Mouse (Mus musculus) left cerebral cortex, adult 11 months (tissue): ENCODE measurements at regions not wholly inside any gene's neighbourhood (a gene's known extent, or its start where the extent isn't known, plus 50 kb on each side); places are given as distances from the start of the nearest gene placed in this dataset.
"Not testable (repeated sequence)": the region's sequence is repeated elsewhere in the genome, so short reads cannot be mapped to it uniquely, and the experiment has no call there.

Source experiments
- DNase-seq: peaks from one replicate; pipeline ENCODE4 v3.0.0; 2022; ENCODE audit warnings: low spot score

DNA sequence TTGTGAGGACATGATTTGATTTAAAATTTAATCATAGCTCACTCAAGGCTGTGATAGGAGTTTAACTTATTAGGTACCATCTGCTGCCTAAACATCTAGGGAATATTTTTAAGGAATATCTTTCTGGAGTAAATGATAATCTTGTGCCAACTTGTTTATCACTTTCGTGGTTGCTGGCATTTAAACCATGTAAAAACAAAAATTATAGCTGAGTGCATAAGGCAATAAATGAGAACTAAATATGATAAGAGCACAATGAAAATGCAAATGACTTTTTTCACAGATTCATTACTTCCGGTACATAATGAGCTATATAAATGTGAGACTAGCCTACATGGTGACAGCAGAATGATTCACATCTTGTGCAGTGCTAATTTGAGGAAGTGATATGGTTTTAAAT lies 221.8 kb upstream of the Tmprss15 start:
- no peak for DNase-seq

DNA sequence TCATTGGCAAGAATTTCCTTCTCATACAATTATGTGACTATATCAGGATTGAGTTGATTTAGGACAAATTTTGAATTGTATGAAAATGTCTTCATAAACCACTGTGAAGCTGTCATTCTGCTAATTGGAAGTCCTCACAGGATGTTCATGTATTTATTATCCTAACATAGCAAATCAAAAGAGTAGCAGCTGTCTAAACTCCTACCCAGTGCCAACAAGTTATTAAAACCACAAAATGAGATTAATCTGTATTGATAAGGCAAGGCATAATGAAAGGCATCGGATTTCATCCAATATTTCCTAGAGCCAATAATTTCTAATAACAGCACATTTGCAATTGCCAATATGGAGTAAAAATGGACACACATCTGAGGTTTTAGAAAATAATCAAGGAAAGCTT lies 217.6 kb upstream of the Tmprss15 start:
- DNase-seq, result no peak

DNA sequence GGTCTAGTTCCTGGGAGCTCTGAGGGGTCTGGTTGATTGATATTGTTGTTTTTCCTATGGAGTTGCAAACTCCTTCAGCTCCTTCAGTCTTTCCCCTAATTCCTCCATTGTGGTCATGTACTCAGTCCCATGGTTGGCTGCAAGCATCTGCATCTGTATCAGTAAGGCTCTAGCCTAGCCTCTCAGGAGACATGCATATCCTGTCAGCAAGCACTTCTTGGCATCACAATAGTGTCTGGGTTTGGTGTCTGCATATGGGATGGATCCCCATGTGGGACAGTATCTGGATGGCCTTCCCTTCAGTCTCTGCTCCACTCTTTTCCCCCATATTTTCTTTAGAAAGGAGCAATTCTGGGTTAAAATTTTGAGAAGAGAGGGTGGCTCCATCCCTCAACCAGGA lies 205.7 kb upstream of the Tmprss15 start:
- DNase-seq, result not testable (repeated sequence)

DNA sequence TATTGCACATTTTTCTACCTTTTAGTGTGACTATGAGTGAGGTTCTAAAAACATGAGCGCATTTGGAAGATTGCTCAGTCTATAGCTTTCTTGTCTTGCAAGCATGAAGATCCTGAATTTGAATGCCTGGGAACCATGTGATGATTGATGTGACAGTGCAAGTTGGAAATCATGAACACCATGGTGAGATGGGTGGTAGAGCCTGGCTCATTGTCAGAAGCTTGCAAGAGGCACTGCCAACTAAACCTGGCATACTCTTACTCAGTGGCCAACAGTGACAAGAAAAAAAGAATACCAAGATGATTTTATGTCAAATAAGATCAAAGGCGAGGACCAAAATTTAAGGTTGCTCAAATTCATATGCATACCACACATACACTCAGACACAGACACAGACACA lies 188.1 kb upstream of the Tmprss15 start:
- no peak for DNase-seq

DNA sequence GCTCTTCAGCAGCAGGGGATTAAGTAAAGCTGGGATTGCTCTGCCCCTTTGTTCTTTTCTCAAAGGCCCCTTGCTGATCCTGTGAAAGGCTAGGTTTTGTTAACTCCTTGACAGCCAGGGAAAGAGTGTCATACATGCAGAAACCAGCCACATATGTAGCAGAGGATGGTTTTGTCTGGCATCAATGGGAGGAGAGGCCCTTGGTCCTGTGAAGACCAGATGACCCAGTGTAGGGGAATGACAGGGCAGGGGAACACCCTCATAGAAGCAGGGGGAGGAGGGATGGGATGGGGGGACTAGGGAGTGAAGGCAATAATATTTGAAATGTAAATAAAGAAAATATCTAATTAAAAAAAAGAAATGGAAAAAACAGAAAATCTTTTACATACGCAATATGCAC lies 165.6 kb upstream of the Tmprss15 start:
- DNase-seq, result no peak

DNA sequence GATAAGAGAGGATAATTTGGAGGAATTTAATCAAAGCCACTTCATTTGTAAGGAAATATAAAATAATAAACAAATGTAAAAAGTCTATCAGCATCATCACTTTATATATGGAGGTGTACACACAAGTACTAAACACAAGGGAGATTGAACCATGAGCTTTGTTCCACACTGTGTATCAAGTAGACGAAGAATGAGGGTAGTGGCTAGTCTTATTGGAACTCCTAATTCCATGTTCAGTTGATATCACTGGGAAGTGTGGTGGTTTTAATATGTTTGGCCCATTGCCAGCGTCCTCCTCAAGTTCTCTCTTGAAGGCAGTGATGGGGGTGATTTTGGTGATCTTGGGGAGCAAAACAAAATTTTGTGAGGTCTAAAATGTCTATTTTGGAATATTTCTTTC lies 165.2 kb upstream of the Tmprss15 start:
- DNase-seq, result no peak

DNA sequence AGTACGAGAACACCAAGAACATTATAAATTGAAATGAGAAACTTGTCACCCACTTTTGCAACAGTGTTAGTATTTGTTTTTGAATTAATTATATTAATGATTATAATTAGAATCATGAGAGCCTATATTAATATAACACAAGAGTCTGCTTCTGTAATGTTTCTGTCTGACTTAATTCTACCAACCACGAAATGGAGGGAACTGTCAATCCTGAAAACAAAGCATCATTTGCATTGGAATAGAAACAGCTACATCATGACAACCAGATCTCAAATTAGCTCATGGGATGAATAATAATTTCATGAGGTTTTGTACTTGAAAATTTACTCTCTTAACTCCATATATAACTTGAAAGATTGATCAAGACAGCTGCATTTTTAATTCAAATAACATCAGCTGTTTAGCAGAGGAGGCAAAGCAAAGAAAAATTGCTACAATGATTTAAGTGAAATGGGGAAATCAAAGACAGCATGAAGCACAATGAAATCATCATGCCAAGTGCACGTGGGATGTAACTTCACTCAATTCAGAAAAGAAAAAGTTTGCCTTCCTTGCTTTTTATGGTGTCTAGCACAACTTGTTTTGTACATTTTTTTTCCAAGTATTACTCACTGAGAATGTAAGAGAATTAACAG lies 150.1 kb upstream of the Tmprss15 start:
- DNase-seq, result no peak

DNA sequence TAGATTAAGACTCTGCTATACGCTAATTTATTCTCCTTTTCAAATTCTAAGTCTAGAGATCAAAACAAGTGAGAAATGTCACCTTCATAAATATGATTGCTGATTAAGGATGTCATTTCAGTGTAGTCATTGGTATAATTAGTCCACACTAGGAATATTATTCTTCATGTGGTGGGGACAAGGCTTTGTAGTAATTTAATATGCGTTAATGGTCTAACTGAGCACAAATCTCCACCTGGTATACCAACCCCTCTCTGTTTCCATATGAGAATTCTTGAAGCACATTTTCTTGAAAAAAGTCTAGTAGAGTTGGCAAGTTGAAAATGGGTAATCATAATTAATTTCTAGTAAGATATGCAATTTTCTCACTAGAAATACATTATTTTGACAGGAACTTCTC lies 149.3 kb upstream of the Tmprss15 start:
- DNase-seq, result no peak

DNA sequence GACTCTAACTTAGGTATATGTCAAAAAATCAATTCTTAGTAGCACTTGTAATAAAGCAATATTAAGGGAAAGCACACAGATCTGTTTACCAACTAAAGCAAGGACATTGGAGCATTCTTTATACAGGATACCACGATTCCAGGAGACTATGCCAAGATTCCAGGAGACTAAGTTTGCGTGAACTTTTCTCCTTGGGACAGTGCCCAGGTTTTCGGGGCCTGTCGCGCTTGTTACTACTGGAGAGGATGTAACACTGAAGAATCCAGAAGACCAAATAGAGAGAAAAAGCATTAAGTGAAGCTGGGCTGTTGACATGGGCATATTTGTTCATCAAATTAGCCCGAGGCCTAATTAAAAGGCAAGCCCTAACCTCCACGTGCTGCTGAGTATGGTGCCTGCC lies 100.3 kb upstream of the Tmprss15 start:
- DNase-seq, result no peak

DNA sequence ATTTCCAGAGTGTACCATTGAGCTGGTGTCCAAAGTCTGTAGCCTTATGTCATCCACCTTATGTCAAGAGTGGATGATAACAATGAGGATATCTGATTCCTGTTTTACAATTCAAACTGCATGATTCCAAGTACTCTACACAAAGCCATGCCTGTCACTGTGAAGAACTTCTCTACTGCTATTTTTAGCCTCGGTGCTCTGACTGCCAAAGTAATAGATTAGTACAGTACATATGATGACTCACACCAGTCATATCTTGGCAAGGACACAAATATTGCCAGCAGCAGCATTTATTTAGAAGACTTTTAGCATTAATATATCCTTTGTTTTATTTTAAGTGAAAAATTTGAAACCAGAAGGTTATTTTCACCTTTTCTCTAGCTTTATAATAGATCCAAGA lies 95.6 kb upstream of the Tmprss15 start:
- no peak for DNase-seq

DNA sequence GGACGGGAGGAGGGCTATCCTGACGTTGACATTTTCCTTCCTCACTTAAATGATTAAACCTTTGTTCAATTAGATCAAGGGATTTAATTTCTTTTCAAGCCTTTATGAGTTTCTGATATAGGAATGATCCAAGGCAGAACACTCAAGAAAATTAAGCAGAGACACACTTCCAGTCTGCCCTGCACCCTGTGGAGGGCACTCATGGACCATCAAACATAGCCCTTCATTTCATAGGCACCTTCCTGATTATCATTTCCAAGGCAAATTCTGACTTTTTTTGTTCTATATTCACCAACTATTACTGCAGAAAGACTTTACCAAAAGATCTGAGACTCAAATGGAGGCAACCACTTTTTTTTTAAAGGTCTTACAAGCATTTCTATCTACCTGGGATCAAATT lies 91.6 kb upstream of the Tmprss15 start:
- DNase-seq, result no peak

DNA sequence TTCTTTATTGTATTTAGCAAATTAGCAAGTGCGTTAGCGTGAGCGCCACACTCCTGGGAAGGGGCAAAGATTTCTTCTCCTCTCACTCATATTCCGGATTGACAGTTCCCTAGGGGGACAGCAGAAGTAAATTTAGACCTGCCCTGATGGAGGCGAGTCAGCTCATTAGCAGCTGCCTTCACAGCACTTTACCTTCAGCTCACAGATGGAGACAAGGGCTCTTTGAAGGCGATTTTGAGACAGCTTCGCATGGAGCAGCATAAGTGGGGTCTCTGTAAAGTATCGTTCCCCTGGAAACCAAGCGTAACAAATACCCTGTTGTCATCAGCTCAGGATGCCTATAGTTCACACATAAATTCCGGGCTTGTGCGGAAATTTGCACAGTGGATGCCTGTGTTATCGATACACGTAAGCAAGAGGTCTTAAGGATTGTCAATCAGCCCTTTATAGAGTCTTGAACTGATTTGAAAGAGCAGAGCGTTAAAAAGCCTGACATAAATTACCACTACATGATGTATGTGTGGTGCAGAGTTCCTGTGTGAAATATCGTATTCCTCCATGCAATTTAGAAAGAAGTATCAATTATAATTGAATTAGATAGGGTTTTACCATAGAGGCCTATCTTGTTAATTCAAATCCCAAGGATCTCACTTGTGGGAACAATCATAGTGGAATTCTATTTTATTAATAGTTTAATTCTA lies 86.6 kb upstream of the Tmprss15 start:
- no peak for DNase-seq

DNA sequence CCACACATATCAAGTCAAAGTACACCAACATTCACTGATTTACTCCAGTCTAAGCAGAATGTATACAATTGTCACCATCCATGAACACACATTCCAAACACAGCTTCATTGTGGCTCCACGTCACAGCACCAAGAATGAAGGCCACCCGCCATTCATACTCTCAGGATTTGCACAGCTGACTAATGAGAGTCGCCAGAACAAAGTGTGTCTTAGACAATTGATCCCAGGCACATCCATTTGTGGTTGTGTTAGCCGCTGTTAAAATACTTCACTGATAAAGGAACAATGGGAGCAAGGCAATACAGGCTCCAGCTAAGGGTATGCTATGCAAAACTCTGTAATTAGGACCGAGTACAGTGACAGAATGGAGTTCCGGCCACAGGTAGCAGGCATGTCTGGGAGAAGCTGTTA lies 85.9 kb upstream of the Tmprss15 start:
- DNase-seq, result no peak

DNA sequence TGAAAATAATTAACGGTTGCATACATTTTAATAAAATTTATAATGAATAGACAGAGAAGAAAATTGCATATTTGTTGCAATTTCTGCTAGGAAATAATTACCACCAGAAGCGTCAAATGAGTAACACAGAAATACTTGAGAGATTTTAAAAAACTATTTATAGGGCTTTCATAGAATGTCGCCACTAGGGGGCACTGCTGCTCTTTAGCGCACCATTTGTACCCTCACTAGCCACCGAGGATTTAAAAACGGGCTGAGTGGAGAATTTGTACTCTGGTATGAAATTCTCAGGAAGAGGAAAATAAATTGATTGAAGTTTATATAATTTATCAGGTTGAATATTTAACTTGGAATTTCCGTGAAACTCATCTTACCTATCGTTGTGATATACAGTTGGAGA lies 77.3 kb upstream of the Tmprss15 start:
- peak; percentile 40 for DNase-seq

DNA sequence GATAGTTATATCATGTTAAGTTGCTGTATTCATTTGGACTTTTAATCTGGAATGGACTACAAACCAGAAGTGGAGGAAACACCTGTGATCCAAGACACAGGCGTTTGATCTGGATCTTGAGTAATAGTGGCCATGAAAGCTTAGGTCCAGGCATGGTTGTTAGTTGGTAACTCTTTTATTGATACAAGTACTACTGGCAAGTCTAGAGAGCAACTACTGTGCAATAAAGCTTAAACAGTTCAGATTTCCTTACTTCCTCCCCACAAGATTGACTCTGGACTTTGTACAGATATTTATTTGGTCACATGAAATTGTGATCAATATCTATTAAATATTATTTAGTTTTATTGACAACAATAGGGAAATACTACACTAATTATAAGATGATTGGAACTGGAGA lies 51.9 kb upstream of the Tmprss15 start:
- no peak for DNase-seq
